Mouse (Mus musculus): Measurements from ENCODE around the gene Pgap2. TPM values are rescaled to one million over a fixed set of nuclear protein-coding genes. Genes with fewer than 3 reads are reported as not detected.

The Pgap2 gene
- polyA plus RNA-seq, 1 experiment from 2014 or later, result 48.9 TPM

DNA sequence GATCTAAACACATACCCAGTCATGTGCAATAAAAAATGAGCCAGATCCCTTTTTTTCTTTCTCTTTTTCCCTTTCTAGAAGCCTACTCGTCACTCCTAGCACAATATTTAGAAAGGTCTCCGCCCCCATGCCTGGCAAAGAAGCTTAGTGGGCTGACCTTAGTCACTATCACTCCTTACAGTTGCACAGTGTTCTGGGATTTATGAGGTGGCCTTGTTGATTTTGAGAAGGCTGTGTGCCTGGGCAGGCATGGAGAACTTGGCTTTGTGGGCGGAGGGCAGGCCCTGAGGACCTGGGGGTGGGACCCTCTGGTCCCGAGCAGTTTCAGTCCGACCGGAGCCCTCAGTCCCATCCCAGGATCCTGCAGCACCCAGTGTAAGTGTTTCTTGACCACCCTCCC lies 19.8 kb downstream of the Pgap2 start:
- no peak overlapping the region for H3K9ac ChIP-seq (ENCODE audit: low read length)

GRCm38 (mm10) chr7:102233059-102233458 lies 23.1 kb downstream of the Pgap2 start:
- H3K4me3 ChIP-seq (ENCODE audit: low read depth, low read length), result no peak overlapping the region
- H3K27me3 ChIP-seq (ENCODE audit: control insufficient read depth, insufficient read depth, low read length), result no peaks in the 10 kb centered on the region
- no peak overlapping the region for H3K27ac ChIP-seq (ENCODE audit: low read depth, low read length)
- no peaks in the 10 kb centered on the region for H3K9me3 ChIP-seq (ENCODE audit: control insufficient read depth, low read length)
- 84% methylated on average over 4 of the region's 4 CpGs for WGBS
- no peaks in the 10 kb centered on the region for H3K4me1 ChIP-seq (ENCODE audit: control insufficient read depth, insufficient read depth, low read length)
- H3K36me3 ChIP-seq (ENCODE audit: control insufficient read depth, insufficient read depth, low read length), result peaks cover 5% of the 10 kb centered on the region
- ATAC-seq (ENCODE audit: insufficient read depth, low FRiP score, low TSS enrichment) (no peak), DNase-seq (ENCODE audit: low spot score) (no peak)
- no peak overlapping the region for H3K9ac ChIP-seq (ENCODE audit: low read length)
- H3K4me2 ChIP-seq (ENCODE audit: low read depth), result no peak overlapping the region

More for the DNA sequence above, 19.8 kb downstream of the Pgap2 start:
- Histone ChIP-seq H3K4me1 (ENCODE audit: control insufficient read depth, insufficient read depth, low read length) (no peaks in the 10 kb centered on the region), H3K27ac (ENCODE audit: low read depth, low read length) (no peak overlapping the region), H3K9me3 (ENCODE audit: control insufficient read depth, low read length) (no peaks in the 10 kb centered on the region), H3K4me3 (ENCODE audit: low read depth, low read length) (no peak overlapping the region), H3K27me3 (ENCODE audit: control insufficient read depth, insufficient read depth, low read length) (no peaks in the 10 kb centered on the region), H3K36me3 (ENCODE audit: control insufficient read depth, insufficient read depth, low read length) (peaks cover 2% of the 10 kb centered on the region; the same call in 1 of the 2 replicates), H3K4me2 (ENCODE audit: low read depth) (no peak overlapping the region)
- WGBS, result 93% methylated on average over 6 of the region's 6 CpGs
- DNase-seq (ENCODE audit: low spot score) (no peak), ATAC-seq (ENCODE audit: insufficient read depth, low FRiP score, low TSS enrichment) (no peak)

GRCm38 (mm10) chr7:102238686-102239286 lies 28.8 kb downstream of the Pgap2 start:
- Histone ChIP-seq H3K4me1 (ENCODE audit: control insufficient read depth, insufficient read depth, low read length) (no peaks in the 10 kb centered on the region), H3K27ac (ENCODE audit: low read depth, low read length) (no peak overlapping the region), H3K36me3 (ENCODE audit: control insufficient read depth, insufficient read depth, low read length) (peaks cover 14% of the 10 kb centered on the region), H3K9ac (ENCODE audit: low read length) (no peak overlapping the region), H3K9me3 (ENCODE audit: control insufficient read depth, low read length) (no peaks in the 10 kb centered on the region), H3K4me3 (ENCODE audit: low read depth, low read length) (no peak overlapping the region), H3K4me2 (ENCODE audit: low read depth) (no peak overlapping the region), H3K27me3 (ENCODE audit: control insufficient read depth, insufficient read depth, low read length) (no peaks in the 10 kb centered on the region)
- ATAC-seq (ENCODE audit: insufficient read depth, low FRiP score, low TSS enrichment) (no peak), DNase-seq (ENCODE audit: low spot score) (no peak)
- 84% methylated on average over 8 of the region's 8 CpGs for WGBS

DNA sequence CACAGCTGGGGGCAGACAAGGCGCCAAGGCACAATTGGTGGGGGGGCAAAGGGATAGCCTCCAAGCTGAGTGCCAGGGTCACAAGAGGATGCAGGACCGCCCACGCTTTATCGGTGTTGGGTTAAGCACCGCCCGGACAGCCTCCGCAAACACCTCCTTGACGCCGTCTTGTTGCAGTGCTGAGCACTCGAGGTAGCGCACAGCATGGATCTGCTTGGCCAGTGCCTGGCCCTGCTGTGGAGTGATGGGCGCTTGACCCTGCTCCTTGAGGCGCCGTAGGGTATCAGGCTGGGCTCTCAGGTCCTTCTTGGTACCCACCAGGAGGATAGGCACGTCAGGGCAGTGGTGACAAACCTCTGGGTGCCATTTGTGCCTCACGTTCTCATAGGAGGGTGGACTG lies 29.6 kb downstream of the Pgap2 start:
- peaks cover 14% of the 10 kb centered on the region for H3K36me3 ChIP-seq (ENCODE audit: control insufficient read depth, insufficient read depth, low read length)
- H3K9ac ChIP-seq (ENCODE audit: low read length), result no peak overlapping the region
- no peak overlapping the region for H3K4me3 ChIP-seq (ENCODE audit: low read depth, low read length)
- no peaks in the 10 kb centered on the region for H3K9me3 ChIP-seq (ENCODE audit: control insufficient read depth, low read length)
- H3K27me3 ChIP-seq (ENCODE audit: control insufficient read depth, insufficient read depth, low read length), result no peaks in the 10 kb centered on the region
- H3K4me2 ChIP-seq (ENCODE audit: low read depth), result no peak overlapping the region
- H3K27ac ChIP-seq (ENCODE audit: low read depth, low read length), result no peak overlapping the region
- DNase-seq (ENCODE audit: low spot score), result no peak
- no peaks in the 10 kb centered on the region for H3K4me1 ChIP-seq (ENCODE audit: control insufficient read depth, insufficient read depth, low read length)
- no peak for ATAC-seq (ENCODE audit: insufficient read depth, low FRiP score, low TSS enrichment)
- WGBS, result 91% methylated on average over 16 of the region's 16 CpGs

DNA sequence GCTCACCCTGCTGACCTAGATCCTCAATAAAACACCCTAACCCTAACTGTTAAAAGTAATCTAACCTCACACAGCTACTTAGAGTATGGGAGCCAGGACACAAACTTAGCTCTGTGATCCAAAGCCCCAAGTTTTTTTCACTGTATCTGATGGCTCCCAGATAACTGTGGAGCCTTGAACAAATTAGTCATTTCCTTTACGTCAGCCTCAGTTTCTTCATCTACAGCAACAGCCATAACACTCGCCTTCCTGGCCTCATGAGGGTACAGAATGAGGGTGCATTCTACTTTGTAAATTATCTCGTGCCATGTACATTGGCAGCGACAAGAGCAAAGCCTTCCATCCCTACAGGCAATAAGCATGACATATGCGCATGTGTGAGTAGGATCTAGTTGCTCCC lies 32.4 kb downstream of the Pgap2 start:
- WGBS, result 91% methylated on average over 5 of the region's 5 CpGs
- DNase-seq (ENCODE audit: low spot score), result no peak
- no peaks in the 10 kb centered on the region for H3K9me3 ChIP-seq (ENCODE audit: control insufficient read depth, low read length)
- no peak overlapping the region for H3K27ac ChIP-seq (ENCODE audit: low read depth, low read length)
- peaks cover 12% of the 10 kb centered on the region for H3K4me1 ChIP-seq (ENCODE audit: control insufficient read depth, insufficient read depth, low read length)
- no peak for ATAC-seq (ENCODE audit: insufficient read depth, low FRiP score, low TSS enrichment)
- H3K36me3 ChIP-seq (ENCODE audit: control insufficient read depth, insufficient read depth, low read length), result peaks cover 11% of the 10 kb centered on the region
- no peaks in the 10 kb centered on the region for H3K27me3 ChIP-seq (ENCODE audit: control insufficient read depth, insufficient read depth, low read length)
- no peak overlapping the region for H3K4me2 ChIP-seq (ENCODE audit: low read depth)
- no peak overlapping the region for H3K9ac ChIP-seq (ENCODE audit: low read length)
- no peak overlapping the region for H3K4me3 ChIP-seq (ENCODE audit: low read depth, low read length)

- ATAC-seq (ENCODE audit: insufficient read depth, low FRiP score, low TSS enrichment) (no peak), DNase-seq (ENCODE audit: low spot score) (no peak)
- H3K4me3 ChIP-seq (ENCODE audit: low read depth, low read length), result no peak overlapping the region
- WGBS, result 94% methylated on average over 3 of the region's 3 CpGs
- no peaks in the 10 kb centered on the region for H3K9me3 ChIP-seq (ENCODE audit: control insufficient read depth, low read length)
- H3K36me3 ChIP-seq (ENCODE audit: control insufficient read depth, insufficient read depth, low read length), result peaks cover 11% of the 10 kb centered on the region
- H3K27ac ChIP-seq (ENCODE audit: low read depth, low read length), result no peak overlapping the region
- H3K9ac ChIP-seq (ENCODE audit: low read length), result no peak overlapping the region
- no peak overlapping the region for H3K4me2 ChIP-seq (ENCODE audit: low read depth)
- H3K27me3 ChIP-seq (ENCODE audit: control insufficient read depth, insufficient read depth, low read length), result no peaks in the 10 kb centered on the region
- peaks cover 12% of the 10 kb centered on the region for H3K4me1 ChIP-seq (ENCODE audit: control insufficient read depth, insufficient read depth, low read length)
Measured at GRCm38 (mm10) chr7:102242917-102243316, 32.9 kb downstream of the Pgap2 start.

DNA sequence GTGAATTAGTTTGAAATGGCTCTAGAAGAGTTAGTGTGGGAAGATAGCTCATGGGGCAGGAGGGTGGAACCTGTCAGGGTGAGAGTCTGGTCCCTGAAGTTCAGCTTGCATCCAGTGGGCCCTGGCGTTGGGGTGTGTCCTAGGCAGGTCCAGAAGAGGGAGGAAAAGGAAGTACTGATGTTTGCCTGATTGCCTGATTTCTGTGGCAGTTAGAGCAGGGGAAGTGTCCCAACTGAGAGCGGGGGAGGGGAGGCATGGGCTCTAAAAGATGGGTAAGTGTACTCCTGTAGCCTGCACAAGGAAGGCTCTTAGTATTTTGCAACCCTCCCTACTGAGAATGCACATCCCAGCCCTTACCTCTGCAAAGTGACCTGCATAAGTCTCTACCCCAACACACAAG lies 33.9 kb downstream of the Pgap2 start:
- 84% methylated on average over 2 of the region's 2 CpGs for WGBS
- H3K36me3 ChIP-seq (ENCODE audit: control insufficient read depth, insufficient read depth, low read length), result peaks cover 9% of the 10 kb centered on the region

DNA sequence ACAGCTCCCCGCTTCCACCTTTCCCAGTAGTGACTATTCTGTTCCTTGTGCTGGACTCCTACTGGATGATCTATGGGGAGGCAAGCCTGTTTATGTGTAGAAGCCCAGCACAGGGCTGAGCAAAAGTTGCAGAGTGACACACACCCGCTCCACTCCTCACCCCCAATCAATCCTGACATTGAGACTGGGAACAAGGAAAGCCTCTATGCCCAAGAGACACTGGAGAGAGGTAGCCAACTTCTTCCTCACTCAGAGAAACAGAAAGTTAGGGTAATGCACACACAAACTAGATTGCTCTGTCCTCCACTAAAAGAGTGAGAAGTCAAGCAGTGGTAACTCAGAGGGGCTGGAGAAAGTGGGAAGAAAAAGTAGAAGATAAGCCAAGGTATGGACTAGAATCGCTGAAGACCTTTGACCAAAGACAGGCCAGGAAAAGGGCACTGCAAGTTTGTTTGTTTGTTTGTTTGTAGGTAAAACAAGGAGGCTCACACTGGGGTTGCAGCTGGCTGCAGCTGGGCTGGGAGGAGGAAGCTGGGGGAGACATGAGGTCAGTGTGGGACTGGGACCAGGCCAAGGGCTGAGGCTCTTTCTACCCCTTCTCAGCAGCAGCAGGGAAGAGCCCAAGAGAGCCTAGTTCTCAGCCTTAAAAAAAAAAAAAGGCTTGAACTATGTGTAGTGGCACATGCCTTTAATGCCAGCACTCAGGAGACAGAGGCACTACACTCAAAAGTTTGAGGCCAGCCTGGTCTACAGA lies 35.0 kb downstream of the Pgap2 start:
- H3K4me1 ChIP-seq (ENCODE audit: control insufficient read depth, insufficient read depth, low read length), result peaks cover 21% of the 10 kb centered on the region
- H3K27ac ChIP-seq (ENCODE audit: low read depth, low read length), result no peak overlapping the region
- 91% methylated on average over 3 of the region's 3 CpGs for WGBS
- no peak overlapping the region for H3K9ac ChIP-seq (ENCODE audit: low read length)
- H3K36me3 ChIP-seq (ENCODE audit: control insufficient read depth, insufficient read depth, low read length), result peaks cover 2% of the 10 kb centered on the region
- no peak overlapping the region for H3K4me2 ChIP-seq (ENCODE audit: low read depth)
- ATAC-seq (ENCODE audit: insufficient read depth, low FRiP score, low TSS enrichment), result no peak
- H3K4me3 ChIP-seq (ENCODE audit: low read depth, low read length), result no peak overlapping the region
- H3K9me3 ChIP-seq (ENCODE audit: control insufficient read depth, low read length), result no peaks in the 10 kb centered on the region
- H3K27me3 ChIP-seq (ENCODE audit: control insufficient read depth, insufficient read depth, low read length), result no peaks in the 10 kb centered on the region
- DNase-seq (ENCODE audit: low spot score), result no peak

More for the DNA sequence above, 33.9 kb downstream of the Pgap2 start:
- Histone ChIP-seq H3K4me3 (ENCODE audit: low read depth, low read length) (no peak overlapping the region), H3K4me1 (ENCODE audit: control insufficient read depth, insufficient read depth, low read length) (peaks cover 17% of the 10 kb centered on the region), H3K27me3 (ENCODE audit: control insufficient read depth, insufficient read depth, low read length) (no peaks in the 10 kb centered on the region), H3K9ac (ENCODE audit: low read length) (no peak overlapping the region), H3K9me3 (ENCODE audit: control insufficient read depth, low read length) (no peaks in the 10 kb centered on the region), H3K4me2 (ENCODE audit: low read depth) (no peak overlapping the region), H3K27ac (ENCODE audit: low read depth, low read length) (no peak overlapping the region)
- ATAC-seq (ENCODE audit: insufficient read depth, low FRiP score, low TSS enrichment) (no peak), DNase-seq (ENCODE audit: low spot score) (no peak)

DNA sequence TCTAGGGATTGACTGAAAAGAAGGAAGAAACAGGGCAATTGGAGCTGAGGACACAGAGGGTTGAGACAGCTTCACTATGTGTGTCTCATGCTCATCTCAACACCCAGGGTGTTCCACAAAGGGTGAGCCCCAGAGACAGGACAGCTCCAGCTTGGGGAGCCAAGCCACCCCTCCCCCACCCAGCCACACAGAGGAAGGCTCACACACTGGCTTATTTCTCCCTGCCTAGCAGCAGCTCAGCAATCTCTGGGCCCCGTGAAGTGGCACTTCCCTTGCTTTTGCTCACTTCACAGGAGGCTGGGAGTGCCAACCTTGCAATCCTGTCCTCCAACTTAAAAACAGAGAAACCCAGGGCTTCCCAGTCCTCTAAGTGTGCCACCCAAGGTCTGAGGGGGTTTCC lies 35.8 kb downstream of the Pgap2 start:
- DNase-seq (ENCODE audit: low spot score), result no peak
- 10% methylated on average over 1 of the region's 1 CpGs for WGBS
- Histone ChIP-seq H3K9me3 (ENCODE audit: control insufficient read depth, low read length) (no peaks in the 10 kb centered on the region), H3K9ac (ENCODE audit: low read length) (no peak overlapping the region; the same call in 1 of the 2 replicates), H3K4me1 (ENCODE audit: control insufficient read depth, insufficient read depth, low read length) (peaks cover 21% of the 10 kb centered on the region), H3K36me3 (ENCODE audit: control insufficient read depth, insufficient read depth, low read length) (peaks cover 2% of the 10 kb centered on the region), H3K27me3 (ENCODE audit: control insufficient read depth, insufficient read depth, low read length) (no peaks in the 10 kb centered on the region), H3K4me2 (ENCODE audit: low read depth) (no peak overlapping the region), H3K27ac (ENCODE audit: low read depth, low read length) (no peak overlapping the region), H3K4me3 (ENCODE audit: low read depth, low read length) (no peak overlapping the region)
- no peak for ATAC-seq (ENCODE audit: insufficient read depth, low FRiP score, low TSS enrichment)
